Mouse (Mus musculus) ovary, postnatal 36 days (tissue): Measurements from ENCODE around the gene Rpl23a.
"Not testable (repeated sequence)": the region's sequence is repeated elsewhere in the genome, so short reads cannot be mapped to it uniquely, and the experiment has no call there.

Experiments used
- DNase-seq: peaks from one replicate; pipeline ENCODE4 v3.0.0; 2022; ENCODE audit warnings: low spot score, mixed read lengths

The Rpl23a gene

DNA sequence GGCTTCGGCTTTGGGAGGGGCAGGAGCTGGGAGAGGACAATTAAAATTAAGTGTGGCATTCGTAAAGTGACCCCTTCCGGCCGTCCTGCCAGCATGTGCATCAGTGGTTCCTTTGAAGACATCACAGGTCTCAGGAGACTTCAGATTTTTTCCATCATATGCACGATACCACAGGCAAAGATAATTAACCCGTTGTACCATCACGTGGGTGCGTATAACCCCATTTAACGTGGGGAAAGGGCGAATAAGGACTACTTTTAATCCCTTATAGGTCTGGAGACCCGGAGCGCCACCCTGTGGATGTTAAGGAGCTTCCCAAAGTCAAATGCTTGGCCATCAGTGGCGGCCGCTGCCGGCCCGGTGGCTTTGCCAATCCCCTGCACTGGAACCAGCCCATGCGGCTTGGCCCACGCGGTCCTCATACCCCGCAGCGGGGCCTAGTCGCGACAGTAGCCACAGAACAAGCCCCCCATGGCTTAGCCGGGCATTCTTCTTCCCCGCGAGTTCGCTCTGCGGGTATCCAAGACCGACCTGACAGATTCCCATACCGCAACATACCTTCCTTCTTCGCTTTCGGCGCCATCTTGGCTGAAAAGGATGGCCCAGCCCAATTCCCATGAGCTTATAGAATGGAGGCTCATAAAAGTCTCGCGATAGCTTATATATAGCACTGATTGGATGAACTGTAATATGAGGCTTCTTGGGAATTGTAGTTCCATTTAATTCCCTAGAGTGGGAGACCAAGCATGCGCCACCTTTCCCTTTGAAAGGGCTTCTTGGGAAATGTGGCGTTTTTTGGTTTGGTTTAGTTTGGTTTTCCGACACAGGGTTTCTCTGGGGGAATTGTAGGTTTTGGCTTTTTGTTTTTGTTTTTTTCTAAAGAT, at the start of gene Rpl23a:
TSS of gene Rpl23a (minus strand) at position 624 of the 884 bp plus-strand sequence.
- DNase-seq: peak; percentile 71

DNA sequence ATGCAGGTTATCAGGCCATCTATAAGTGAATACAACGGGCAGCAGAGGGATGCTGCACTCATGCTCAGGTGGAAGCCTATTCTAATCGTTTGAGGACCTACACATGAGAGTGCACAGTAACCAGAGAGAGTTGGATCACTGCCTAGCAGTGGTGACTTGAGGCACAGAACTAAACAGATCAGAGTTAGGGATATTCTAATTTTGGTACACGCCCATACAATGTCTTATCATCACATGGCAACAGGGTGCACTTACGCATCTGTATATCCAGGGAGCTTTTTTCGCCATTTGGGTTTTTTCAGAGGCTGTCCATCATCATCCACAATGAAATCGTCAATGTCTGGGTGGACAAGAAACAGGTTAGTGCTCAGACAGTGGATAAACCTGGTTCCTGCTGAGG, 48.1 kb upstream of the Rpl23a start:
- DNase-seq: no peak

DNA sequence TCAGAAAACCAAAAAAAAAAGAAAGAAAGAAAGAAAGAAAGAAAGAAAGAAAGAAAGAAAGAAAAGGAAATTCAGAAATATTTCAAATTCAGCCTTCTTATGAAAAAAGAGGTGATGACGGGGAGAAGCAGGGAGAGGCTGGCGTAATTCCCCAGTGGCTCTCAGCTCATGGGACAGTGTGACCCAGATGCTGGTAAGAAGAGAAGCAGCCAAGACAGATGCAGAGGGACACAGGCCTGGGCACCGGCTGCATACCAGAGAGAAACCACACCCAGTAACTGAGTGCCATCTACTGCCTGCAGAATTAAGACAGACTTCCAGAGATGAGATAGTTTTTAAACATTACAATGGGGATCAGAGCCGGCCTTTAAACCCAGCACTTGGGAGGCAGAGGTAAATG, 40.2 kb upstream of the Rpl23a start:
- DNase-seq: no peak

DNA sequence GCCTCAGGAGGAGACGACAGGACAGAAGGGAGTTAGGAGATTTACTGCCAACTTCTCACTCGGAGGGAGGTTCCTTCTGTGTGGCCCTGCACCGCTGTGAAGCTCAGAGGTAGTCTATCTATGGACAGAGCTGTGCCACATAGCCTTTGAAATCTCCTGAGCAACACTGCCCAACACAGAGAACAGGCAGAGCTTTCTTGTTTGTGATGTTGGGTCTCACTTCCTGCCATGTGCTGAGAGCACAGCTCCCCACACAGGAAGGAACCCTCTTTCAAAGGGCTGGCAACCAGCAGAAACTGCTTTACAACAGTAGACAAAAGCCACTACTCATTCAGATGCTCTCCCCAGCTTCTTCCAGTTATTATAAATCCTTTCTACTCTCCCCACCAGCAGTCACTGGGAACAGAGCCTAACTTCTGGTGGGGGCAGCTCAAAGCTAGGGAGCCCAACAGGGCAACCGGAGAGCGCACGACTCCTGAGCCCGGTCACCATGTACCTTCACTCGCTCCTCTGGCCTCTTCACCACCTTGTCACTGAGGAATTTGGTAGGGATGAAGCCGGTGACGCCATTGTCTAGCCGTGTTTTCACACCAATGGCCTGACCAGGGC, 32.4 kb upstream of the Rpl23a start:
- DNase-seq: no peak

DNA sequence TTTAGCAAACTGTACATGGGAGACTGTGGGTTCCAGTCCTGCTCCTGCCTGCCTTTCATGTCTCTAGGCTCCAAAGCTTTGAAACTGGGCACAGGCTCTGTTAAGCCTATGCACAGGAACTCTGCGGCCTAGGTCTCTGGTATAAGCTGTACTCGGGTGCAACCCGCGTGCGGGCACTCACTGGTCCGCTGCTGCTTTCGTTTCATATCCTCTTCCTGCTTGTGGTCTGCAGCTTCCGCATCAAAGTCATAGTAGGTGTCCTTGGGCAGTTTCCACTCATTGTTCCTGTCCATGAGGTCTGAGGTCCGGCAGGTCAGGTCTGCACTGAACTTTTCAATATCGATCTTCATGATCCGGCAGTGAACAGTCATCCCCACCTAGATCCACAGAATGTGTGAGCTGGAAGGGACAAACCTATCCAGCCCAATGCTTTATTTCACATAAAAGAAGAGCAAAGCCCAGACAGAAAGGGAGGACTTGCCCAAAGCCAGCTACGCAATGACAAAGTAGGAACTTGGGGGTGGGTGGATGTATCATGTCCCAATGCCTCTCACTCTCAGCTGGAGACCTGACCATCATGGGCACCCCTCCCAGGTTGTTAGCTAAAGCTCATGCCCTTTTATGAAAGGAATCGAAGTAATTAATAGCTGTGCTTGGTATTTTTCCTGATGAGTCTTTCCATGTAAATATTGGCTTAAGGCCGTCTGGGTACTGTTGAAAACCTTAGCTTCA, 29.9 kb upstream of the Rpl23a start:
- DNase-seq: no peak

DNA sequence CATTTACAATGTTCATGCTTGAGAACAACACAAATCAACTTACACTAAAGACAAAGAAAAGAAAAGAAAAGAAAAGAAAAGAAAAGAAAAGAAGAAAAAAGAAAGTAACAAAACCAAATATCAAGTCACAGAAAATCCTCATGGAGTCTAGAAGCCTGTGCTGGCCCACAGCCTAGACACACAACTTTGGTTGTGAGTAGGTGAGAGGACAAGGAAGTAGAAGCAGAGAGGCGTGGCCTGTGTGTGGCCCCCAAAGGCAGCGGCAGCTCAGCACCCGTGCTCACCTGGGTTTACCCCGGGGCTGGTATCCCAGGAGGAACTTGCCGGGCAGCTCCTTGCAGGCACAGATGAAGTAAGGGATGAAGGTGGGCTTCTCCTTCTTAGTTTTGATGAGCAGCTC, 28.1 kb upstream of the Rpl23a start:
- no peak for DNase-seq

DNA sequence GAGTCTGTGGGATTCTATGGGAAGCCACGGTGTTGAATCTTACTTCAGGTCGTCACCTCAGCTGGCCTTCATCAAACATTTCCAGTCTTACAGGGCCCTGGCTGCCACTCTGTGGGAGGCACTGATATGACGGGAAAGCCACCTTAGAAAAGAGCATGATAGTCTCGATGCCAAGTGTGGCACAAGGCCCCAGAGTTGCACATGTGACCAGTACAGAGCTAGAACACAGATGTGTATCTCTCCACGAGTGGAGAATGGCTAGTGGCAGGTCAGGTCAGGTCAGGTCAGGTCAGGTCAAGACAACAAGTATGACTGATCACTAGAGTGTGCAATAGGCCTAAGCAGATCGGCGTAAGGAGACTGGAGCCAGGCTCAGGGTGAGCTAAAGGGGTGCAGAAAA, 27.2 kb upstream of the Rpl23a start:
- DNase-seq: no peak

DNA sequence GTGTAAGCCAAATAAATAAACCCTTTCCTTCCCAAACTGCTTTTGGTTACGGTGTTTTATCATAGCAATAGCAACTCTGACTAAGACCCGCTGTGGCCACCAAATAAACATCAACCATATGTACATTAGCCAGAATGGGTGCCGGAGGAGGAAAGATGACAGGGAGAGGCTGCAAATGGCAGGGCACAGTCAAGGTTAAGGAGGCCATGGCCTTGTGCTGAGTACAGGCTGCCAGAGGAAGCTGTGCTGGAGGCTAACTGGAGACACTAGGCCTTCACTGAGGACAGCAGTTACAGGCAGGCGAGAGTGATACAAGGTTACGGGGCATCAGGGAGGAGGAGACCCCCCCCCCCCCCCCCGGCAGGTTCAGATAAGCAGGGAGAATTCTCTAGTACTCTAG, 26.5 kb upstream of the Rpl23a start:
- peak; percentile 26 for DNase-seq

DNA sequence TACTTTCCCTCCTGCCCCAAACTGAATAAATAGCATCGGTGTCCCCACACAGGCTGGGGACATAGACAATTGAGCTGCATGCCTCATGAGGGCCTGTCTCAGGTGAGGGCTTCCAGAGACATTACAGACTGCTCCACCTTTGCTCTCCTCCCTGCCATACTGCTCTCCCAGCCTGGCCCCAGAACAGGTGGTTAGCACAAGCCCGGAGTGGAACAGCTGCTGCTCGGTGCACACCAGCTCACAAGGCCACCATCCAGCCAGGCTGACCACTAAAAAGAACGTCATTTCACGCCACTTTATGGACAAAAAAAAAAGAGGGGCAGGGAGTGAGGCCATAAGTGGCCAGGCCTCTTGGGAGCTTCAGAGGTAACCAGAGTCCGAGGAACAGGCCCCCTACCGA, 23.8 kb upstream of the Rpl23a start:
- DNase-seq: no peak

DNA sequence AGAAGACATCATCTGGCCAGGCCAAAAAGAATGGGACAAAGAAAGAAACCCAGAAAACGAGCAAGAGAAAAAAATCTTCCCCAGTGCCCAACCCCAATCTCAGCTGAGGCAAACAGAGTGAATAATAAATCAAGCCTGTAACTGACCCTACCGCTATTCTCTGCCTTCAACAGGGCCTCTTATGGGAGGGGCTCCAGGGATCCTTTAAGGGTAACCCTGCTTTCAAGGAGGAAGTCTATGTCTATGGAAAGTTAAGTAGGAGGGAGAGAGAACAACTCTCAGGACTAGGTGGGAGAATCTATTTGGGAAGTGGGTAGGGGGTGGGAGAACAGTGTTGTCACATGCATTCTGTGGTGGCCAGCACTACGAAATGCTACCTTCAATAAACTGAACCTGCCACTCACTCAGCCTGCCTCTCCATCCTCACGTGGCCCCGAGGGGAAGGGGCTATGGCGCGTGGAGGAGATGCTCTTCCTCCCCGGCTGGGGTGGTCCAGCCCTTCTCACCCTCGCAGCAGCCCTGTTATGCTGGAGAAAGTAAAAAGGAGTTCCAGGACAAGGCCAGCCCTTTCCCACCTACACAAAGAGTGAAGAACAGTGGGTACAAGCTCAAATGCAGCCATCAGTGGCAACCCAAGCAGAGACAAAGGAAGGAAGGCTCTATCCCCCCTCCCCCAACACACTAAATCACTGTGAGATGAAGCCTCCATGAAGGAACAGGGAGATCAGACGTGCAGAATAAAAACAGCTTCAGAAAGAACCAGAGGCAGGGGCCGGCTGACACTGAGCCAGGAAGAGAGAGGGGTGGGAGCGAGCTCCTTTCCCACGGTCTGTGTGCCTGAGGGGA, 22.2 kb upstream of the Rpl23a start:
- DNase-seq: no peak

DNA sequence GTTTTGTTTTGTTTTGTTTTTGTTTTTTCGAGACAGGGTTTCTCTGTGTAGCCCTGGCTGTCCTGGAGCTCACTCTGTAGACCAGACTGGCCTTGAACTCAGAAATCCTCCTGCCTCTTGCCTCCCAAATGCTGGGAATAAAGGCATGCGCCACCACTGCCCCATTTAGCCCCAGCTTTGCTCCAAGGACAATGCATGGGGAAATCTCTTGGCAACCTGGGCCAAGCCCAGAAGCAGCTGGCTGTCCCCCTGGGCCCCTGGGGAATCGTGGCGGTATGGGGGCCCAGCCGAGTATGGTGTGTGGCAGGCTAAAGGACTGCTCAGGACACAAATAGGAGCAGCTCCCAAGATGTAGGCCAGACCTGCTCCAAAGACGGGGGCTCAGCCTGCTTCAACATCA, 20.9 kb upstream of the Rpl23a start:
- no peak for DNase-seq

DNA sequence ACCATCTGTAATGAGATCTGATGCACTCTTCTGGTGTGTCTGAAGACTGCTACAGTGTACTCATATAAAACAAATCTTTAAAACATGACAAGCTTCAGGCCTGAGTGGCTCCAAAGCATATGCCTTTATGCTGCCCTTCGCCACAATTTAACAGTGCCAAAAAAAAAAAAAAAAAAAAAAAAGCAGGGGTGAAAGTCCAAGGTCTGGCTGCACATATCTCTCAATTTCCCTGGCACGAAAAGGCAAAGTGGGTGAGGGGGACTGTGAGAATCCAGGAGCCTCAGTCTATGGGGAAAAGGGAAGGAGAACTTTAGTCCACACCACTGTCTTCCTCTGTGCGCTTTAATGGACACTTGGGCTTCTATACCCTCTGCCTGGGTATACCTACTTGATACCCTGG, 19.0 kb upstream of the Rpl23a start:
- no peak for DNase-seq

DNA sequence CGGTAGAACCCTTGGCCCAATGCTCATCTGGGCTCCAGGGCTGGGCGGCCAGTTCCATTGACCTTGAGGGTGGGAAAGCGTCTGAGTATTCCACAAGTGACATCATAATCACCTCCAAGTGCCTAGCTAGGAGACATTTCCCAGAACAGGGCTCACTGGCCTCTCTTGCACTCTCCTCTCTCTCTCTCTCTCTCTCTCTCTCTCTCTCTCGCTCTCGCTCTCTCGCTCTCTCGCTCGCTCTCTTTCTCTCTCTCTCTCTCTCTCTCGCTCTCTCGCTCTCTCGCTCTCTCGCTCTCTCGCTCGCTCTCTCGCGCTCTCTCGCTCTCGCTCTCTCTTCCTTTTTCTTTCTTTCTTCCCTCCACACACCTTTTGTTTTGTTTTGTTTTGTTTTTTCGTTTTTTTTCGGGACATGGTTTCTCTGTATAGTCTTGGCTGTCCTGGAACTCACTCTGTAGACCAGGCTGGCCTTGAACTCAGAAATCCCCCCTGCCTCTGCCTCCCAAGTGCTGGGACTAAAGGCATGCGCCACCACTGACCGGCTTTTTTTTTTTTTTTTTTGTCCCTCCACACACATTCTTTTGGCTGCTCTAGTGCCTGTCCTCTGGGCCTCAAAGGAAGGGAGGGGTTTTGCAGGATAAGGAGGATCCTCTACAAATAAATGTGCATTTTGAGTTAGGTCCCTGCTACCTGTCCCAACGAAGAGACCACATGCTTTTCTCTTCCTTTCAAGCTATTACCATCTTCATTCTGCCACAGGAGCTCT, 11.9 kb upstream of the Rpl23a start:
- no peak for DNase-seq

DNA sequence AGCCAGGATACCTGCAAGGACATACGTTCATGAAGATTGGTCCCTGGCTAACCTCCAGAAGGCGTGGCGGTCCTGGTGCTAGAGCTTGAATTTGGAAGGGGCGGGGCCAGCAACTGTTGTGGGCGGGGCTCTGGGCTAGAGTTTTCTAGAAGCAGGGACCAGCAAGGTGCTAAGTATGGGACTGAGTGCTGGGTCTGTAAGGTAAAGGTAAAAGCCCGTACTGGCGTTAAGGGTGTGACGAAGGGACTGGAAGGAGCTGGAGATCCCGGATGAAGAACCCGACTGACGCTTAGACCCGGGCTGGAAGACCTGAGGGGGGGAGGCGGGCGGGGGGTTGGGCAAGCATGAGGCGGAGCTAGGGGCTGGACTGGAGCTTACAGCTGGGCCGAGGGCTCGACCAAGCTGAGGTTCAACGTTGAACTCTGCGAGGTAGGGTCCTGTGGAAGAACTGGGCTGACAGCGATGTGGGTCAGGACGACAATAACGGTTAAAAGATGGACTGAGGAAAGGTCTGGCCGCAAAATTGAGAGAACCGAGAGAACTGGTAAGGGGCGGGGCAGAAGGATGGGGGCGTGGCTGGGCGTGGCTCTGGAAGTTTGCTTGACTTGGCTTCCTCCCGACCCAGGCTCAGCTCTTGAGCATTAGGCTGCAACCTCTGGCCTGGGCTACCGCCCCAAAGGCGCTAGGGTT, 11.2 kb upstream of the Rpl23a start:
- peak; percentile 79 for DNase-seq

DNA sequence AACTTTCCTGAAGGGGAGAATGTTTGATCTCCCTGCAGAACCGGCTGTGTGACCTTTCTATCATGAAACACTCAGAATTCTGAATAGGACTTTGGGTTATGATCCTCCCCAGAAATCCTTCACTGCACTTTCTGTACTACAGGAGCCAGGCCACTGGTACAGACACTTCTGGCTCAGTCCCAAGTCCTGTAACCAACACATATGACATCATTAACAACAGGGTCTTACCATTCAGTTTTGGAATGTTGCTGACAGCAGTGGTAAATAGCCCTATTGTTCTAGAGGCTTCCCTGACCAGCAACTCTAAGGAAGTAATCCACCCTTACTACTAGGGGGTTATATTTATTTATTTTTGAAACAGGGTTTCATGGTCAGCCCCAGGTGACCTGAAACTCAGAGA, 9.7 kb upstream of the Rpl23a start, which contains the start of gene Proca1:
TSS of gene Proca1 (plus strand) at position 280 of the 400 bp plus-strand sequence.
- DNase-seq: no peak

DNA sequence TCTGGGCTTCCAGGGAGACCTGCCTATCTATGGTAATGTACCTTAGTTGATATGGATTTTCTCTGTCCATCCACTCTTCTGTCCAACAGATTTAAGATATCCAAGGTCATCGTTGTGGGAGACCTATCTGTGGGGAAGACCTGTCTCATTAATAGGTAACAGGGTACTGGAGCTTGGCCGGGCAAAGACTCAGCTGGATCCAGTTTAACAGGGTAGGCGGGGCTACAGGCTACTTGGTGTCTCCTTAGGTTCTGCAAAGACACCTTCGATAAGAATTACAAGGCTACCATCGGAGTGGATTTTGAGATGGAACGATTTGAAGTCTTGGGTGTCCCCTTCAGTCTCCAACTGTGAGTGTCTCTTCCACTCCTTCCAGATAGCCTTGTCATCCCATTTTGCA, 6.7 kb upstream of the Rpl23a start:
- DNase-seq: no peak

DNA sequence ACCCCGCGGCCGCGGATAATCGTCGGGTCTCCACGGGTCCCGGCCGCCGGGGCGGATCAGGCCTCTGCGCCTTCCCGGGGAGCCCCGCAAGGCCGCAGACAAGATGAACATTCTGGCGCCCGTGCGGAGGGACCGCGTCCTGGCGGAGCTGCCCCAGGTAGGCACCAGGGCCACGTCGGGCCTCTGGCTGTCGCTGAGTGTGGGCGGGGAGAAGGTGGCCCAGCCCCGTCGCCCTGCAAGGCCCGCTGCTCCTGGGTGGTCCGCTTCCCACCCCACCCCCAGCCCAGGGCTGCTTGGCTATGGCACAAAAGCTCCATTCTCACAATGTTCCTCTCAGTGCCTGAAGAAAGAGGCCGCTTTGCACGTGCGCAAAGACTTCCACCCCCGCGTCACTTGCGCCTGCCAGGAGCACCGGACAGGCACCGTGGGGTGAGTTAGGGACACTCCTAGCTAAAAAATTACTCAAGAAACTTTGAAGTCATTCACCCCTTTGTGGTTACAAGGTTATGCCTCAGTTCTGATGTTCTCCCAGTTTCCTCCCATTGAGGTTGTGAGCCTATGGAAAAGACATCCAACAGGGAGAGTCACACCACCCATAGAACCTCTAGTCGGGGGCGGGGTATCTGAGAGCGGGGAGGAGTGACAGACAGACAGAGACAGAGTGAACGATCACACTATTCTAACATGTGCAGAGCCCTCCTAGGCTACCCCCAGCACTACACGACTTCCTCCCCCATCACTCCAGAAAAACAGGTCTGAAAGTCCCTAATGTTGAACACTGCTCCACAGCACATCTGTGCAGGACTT, 6.1 kb upstream of the Rpl23a start:
- peak; percentile 74 for DNase-seq

DNA sequence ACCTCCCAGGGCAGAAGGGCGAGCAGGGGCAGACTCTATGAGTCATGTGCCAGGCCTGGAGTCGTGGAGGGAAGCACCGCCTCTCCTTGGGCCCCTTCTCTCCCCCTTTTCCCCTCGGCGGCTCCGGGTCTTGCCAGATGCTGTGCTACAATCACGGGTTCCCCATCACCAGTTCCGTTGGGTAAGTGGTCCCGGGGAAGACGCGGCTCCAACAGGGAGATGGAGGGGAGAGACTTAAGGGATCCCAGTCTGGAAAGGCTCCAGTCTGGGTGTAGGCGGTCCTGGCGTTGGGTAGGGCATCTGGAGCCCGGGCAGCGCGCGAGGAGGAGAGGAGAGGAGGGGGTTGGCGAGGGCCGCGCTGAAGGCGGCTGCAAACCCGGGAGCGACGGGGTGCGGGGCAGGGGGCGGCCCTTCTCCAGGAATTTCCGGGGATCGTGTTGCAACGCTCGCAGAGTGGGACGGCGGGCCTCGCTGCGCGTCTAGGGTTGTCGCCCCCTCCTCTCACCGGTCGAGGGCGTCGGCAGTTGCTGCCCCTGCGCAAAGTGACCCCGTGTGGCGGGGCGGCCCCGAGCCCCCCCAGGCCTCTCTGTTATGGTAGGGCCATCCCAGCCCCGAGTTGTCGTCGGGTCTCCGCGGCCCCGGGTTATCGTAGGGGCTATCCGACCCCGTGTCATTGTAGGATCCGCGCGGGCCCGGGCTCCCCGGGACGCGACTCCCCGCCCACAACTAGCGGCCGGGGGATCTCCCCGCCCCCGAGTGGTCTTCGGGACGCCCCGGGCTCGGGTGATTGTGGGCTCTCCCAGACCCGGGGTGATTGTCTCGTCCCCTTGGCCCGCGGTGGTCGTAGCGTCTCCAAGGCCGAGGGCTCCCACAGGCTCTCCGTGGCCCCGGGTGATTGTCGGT, 5.2 kb upstream of the Rpl23a start, which contains the start of gene Rab34:
TSS of gene Rab34 (plus strand) at position 100 of the 903 bp plus-strand sequence.
- DNase-seq: peak; percentile 85

DNA sequence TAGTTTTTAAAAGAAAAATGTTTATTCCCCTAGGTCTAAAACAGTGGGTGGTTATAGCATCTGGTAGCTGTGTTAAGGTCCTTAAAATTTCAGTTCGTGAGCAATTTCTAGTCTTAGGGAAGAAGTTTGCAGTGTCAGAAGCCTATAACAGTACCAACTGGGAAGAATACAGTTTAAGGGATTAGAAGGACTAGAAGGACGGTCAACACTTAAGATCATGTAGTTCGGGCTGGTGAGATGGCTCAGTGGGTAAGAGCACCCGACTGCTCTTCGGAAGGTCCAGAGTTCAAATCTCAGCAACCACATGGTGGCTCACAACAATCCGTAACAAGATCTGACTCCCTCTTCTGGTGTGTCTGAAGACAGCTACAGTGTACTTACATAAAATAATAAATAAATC, 1.3 kb upstream of the Rpl23a start:
- DNase-seq: not testable (repeated sequence)
